Mouse (Mus musculus): ENCODE measurements around the gene Zfp36l2. TPM values are rescaled to one million over a fixed set of nuclear protein-coding genes. Genes with fewer than 3 reads are reported as not detected.

Gene Zfp36l2
- polyA plus RNA-seq, 2 experiments: 30.9 to 80.1 TPM

- H3K27ac ChIP-seq (replicated peaks; ENCODE audit: low read depth, low read length): no peak overlapping the region
- 85% methylated on average over 3 of the region's 3 CpGs for WGBS
- H3K36me3 ChIP-seq (ENCODE audit: control insufficient read depth, insufficient read depth, low read length): peaks cover 15% of the 10 kb centered on the region; the same call in 1 of the 2 replicates
- no peak overlapping the region for H3K4me2 ChIP-seq (replicated peaks; ENCODE audit: low read depth, low read length, severe bottlenecking)
- H3K27me3 ChIP-seq (ENCODE audit: control insufficient read depth, insufficient read depth, low read length): no peaks in the 10 kb centered on the region
- no peak overlapping the region for H3K9ac ChIP-seq (ENCODE audit: low read depth, low read length, severe bottlenecking)
- H3K9me3 ChIP-seq (ENCODE audit: control insufficient read depth, low read length): no peaks in the 10 kb centered on the region
- ATAC-seq (ENCODE audit: low FRiP score, low read depth): no peak
- H3K4me3 ChIP-seq (replicated peaks; ENCODE audit: low read length): no peak overlapping the region
- TF ChIP-seq POLR2A (IDR thresholded peaks at IDR 0.05; ENCODE audit: borderline replicate concordance, extremely low read depth, insufficient read depth, insufficient read length): no peak
- no peak for DNase-seq (ENCODE audit: low spot score)
- H3K4me1 ChIP-seq (ENCODE audit: control insufficient read depth, insufficient read depth, low read length): 0 out of 2 replicates have a peak, but pooled peaks cover 10% of the 10 kb centered on the region
Observed at GRCm38 (mm10) chr17:84195835-84196234, 8.1 kb upstream of the Zfp36l2 start.

GRCm38 (mm10) chr17:84195003-84195395, 7.3 kb upstream of the Zfp36l2 start:
- DNase-seq (ENCODE audit: low spot score) (no peak), ATAC-seq (ENCODE audit: low FRiP score, low read depth) (no peak)
- WGBS: 57% methylated on average over 4 of the region's 4 CpGs

GRCm38 (mm10) chr17:84194282-84195002, 6.7 kb upstream of the Zfp36l2 start:
- 78% methylated on average over 4 of the region's 4 CpGs for WGBS
- H3K4me3 ChIP-seq (replicated peaks; ENCODE audit: low read length): no peak overlapping the region
- ATAC-seq (ENCODE audit: low FRiP score, low read depth) (no peak), DNase-seq (ENCODE audit: low spot score) (no peak)
- no peak overlapping the region for H3K4me2 ChIP-seq (replicated peaks; ENCODE audit: low read depth, low read length, severe bottlenecking)
- H3K27me3 ChIP-seq (ENCODE audit: control insufficient read depth, insufficient read depth, low read length): no peaks in the 10 kb centered on the region
- peaks cover 14% of the 10 kb centered on the region for H3K4me1 ChIP-seq (ENCODE audit: control insufficient read depth, insufficient read depth, low read length)
- 0 out of 2 replicates have a peak, but pooled peaks cover 11% of the 10 kb centered on the region for H3K36me3 ChIP-seq (ENCODE audit: control insufficient read depth, insufficient read depth, low read length)
- no peak overlapping the region for H3K9ac ChIP-seq (ENCODE audit: low read depth, low read length, severe bottlenecking)
- H3K9me3 ChIP-seq (ENCODE audit: control insufficient read depth, low read length): no peaks in the 10 kb centered on the region
- TF ChIP-seq POLR2A (IDR thresholded peaks at IDR 0.05; ENCODE audit: borderline replicate concordance, extremely low read depth, insufficient read depth, insufficient read length): no peak
- H3K27ac ChIP-seq (replicated peaks; ENCODE audit: low read depth, low read length): no peak overlapping the region; the same call in 1 of the 2 replicates

More at GRCm38 (mm10) chr17:84195003-84195395, 7.3 kb upstream of the Zfp36l2 start:
- H3K4me1 ChIP-seq (ENCODE audit: control insufficient read depth, insufficient read depth, low read length): 0 out of 2 replicates have a peak, but pooled peaks cover 10% of the 10 kb centered on the region
- TF ChIP-seq POLR2A (IDR thresholded peaks at IDR 0.05; ENCODE audit: borderline replicate concordance, extremely low read depth, insufficient read depth, insufficient read length): no peak
- no peaks in the 10 kb centered on the region for H3K9me3 ChIP-seq (ENCODE audit: control insufficient read depth, low read length)
- no peak overlapping the region for H3K4me2 ChIP-seq (replicated peaks; ENCODE audit: low read depth, low read length, severe bottlenecking)
- no peak overlapping the region for H3K27ac ChIP-seq (replicated peaks; ENCODE audit: low read depth, low read length)
- no peaks in the 10 kb centered on the region for H3K27me3 ChIP-seq (ENCODE audit: control insufficient read depth, insufficient read depth, low read length)
- no peak overlapping the region for H3K9ac ChIP-seq (ENCODE audit: low read depth, low read length, severe bottlenecking)
- 0 out of 2 replicates have a peak, but pooled peaks cover 11% of the 10 kb centered on the region for H3K36me3 ChIP-seq (ENCODE audit: control insufficient read depth, insufficient read depth, low read length)
- H3K4me3 ChIP-seq (replicated peaks; ENCODE audit: low read length): no peak overlapping the region

- Histone ChIP-seq H3K9ac (ENCODE audit: low read depth, low read length, severe bottlenecking) (no peak overlapping the region), H3K4me2 (replicated peaks; ENCODE audit: low read depth, low read length, severe bottlenecking) (no peak overlapping the region), H3K27ac (replicated peaks; ENCODE audit: low read depth, low read length) (no peak overlapping the region), H3K27me3 (ENCODE audit: control insufficient read depth, insufficient read depth, low read length) (no peaks in the 10 kb centered on the region), H3K9me3 (ENCODE audit: control insufficient read depth, low read length) (no peaks in the 10 kb centered on the region), H3K36me3 (ENCODE audit: control insufficient read depth, insufficient read depth, low read length) (0 out of 2 replicates have a peak, but pooled peaks cover 11% of the 10 kb centered on the region), H3K4me3 (replicated peaks; ENCODE audit: low read length) (no peak overlapping the region), H3K4me1 (ENCODE audit: control insufficient read depth, insufficient read depth, low read length) (peaks cover 24% of the 10 kb centered on the region)
- ATAC-seq (ENCODE audit: low FRiP score, low read depth) (no peak), DNase-seq (ENCODE audit: low spot score) (no peak)
- WGBS: 90% methylated on average over 9 of the region's 9 CpGs
- TF ChIP-seq POLR2A (IDR thresholded peaks at IDR 0.05; ENCODE audit: borderline replicate concordance, extremely low read depth, insufficient read depth, insufficient read length): no peak
Observed at GRCm38 (mm10) chr17:84193411-84193810, 5.7 kb upstream of the Zfp36l2 start.

GRCm38 (mm10) chr17:84191946-84192345, 4.2 kb upstream of the Zfp36l2 start:
- H3K4me2 ChIP-seq (replicated peaks; ENCODE audit: low read depth, low read length, severe bottlenecking): no peak overlapping the region
- H3K4me3 ChIP-seq (replicated peaks; ENCODE audit: low read length): no peak overlapping the region
- ATAC-seq (ENCODE audit: low FRiP score, low read depth) (no peak), DNase-seq (ENCODE audit: low spot score) (no peak)
- TF ChIP-seq POLR2A (IDR thresholded peaks at IDR 0.05; ENCODE audit: borderline replicate concordance, extremely low read depth, insufficient read depth, insufficient read length): no peak
- whole genome bisulfite sequencing: 84% methylated on average over 4 of the region's 4 CpGs
- H3K9ac ChIP-seq (ENCODE audit: low read depth, low read length, severe bottlenecking): no peak overlapping the region
- no peaks in the 10 kb centered on the region for H3K27me3 ChIP-seq (ENCODE audit: control insufficient read depth, insufficient read depth, low read length)
- peaks cover 11% of the 10 kb centered on the region; the same call in 1 of the 2 replicates for H3K36me3 ChIP-seq (ENCODE audit: control insufficient read depth, insufficient read depth, low read length)
- no peaks in the 10 kb centered on the region for H3K9me3 ChIP-seq (ENCODE audit: control insufficient read depth, low read length)
- H3K27ac ChIP-seq (replicated peaks; ENCODE audit: low read depth, low read length): no peak overlapping the region
- H3K4me1 ChIP-seq (ENCODE audit: control insufficient read depth, insufficient read depth, low read length): peaks cover 24% of the 10 kb centered on the region

All from limb, embryonic 14.5 days (tissue).